Mouse (Mus musculus): Measurements from ENCODE around the gene Pld5. TPM values are rescaled to one million over a fixed set of nuclear protein-coding genes. Genes with fewer than 3 reads are reported as not detected.

The Pld5 gene
- total and polyA plus RNA-seq, 2 experiments from 2014 or later = 6.4 to 7.2 TPM

- H3K4me3 ChIP-seq (ENCODE audit: low read length) = no peak overlapping the region
- no peaks in the 10 kb centered on the region for H3K4me1 ChIP-seq (ENCODE audit: insufficient read depth, low read length)
- no peak overlapping the region for H3K9ac ChIP-seq (replicated peaks; ENCODE audit: low read length)
- no peaks in the 10 kb centered on the region for H3K36me3 ChIP-seq (ENCODE audit: insufficient read depth, low read length)
- no peak overlapping the region for H3K27ac ChIP-seq
- 37% methylated on average over 3 of the region's 3 CpGs for WGBS
- no peaks in the 10 kb centered on the region for H3K9me3 ChIP-seq (ENCODE audit: low read length)
- DNase-seq (ENCODE audit: low spot score) (no peak), ATAC-seq (no peak)
- H3K4me2 ChIP-seq (ENCODE audit: low read depth, low read length) = no peak overlapping the region
- TF ChIP-seq CTCF (IDR thresholded peaks at IDR 0.05; ENCODE audit: low read depth) = no peak
- H3K27me3 ChIP-seq (ENCODE audit: insufficient read depth, low read length) = no peaks in the 10 kb centered on the region
Measured at GRCm38 (mm10) chr1:176036028-176036427, 239.1 kb downstream of the Pld5 start.

DNA sequence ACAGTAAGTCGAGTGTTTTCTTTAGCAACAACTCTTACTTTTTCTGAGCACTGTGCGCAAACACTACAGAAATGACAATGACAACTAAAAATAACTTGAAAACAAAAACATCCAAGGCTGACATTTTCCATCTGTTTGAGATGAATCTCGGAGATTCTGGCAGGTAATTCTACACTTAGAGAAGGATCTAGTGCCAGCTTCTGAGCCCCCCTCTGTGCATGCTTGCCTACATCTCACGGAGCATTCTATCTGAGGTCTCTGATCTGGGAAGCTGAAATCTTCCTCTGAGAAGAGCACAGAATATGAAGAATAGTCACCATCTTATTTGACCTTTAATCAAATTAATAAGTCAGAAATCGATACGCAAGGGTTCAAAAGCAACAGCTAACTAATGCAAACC, 240.4 kb downstream of the Pld5 start:
- WGBS = 81% methylated on average over 6 of the region's 6 CpGs

DNA sequence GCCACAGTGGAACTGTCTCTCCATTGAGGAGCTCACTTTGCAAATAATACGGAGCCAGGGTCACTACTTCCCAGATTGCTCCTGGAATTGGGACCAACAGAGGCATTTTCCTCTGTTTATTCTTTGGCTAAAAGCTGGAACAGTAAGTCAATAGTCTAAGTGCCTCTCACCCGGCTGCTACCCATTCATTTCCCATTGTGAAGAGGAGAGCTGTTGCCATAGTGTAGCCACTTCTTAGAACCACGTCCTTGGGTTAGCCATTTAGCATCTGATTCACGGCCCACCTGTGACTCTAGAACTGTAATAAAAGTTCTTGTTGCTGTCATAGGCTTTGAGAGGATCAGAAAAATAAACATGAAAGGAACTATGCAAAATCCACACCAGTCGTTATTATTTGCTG, 241.4 kb downstream of the Pld5 start:
- Histone ChIP-seq H3K27me3 (ENCODE audit: insufficient read depth, low read length) (no peaks in the 10 kb centered on the region), H3K4me3 (ENCODE audit: low read length) (no peak overlapping the region), H3K4me2 (ENCODE audit: low read depth, low read length) (no peak overlapping the region), H3K9me3 (ENCODE audit: low read length) (no peaks in the 10 kb centered on the region), H3K36me3 (ENCODE audit: insufficient read depth, low read length) (no peaks in the 10 kb centered on the region), H3K27ac (no peak overlapping the region), H3K4me1 (ENCODE audit: insufficient read depth, low read length) (no peaks in the 10 kb centered on the region), H3K9ac (replicated peaks; ENCODE audit: low read length) (no peak overlapping the region)
- no peak for TF ChIP-seq CTCF (IDR thresholded peaks at IDR 0.05; ENCODE audit: low read depth)
- ATAC-seq (no peak), DNase-seq (ENCODE audit: low spot score) (no peak)
- WGBS = 70% methylated on average over 5 of the region's 5 CpGs

More for the DNA sequence above, 240.4 kb downstream of the Pld5 start:
- Histone ChIP-seq H3K9ac (replicated peaks; ENCODE audit: low read length) (no peak overlapping the region), H3K9me3 (ENCODE audit: low read length) (no peaks in the 10 kb centered on the region), H3K4me2 (ENCODE audit: low read depth, low read length) (no peak overlapping the region), H3K4me3 (ENCODE audit: low read length) (no peak overlapping the region), H3K27ac (no peak overlapping the region), H3K27me3 (ENCODE audit: insufficient read depth, low read length) (no peaks in the 10 kb centered on the region), H3K4me1 (ENCODE audit: insufficient read depth, low read length) (no peaks in the 10 kb centered on the region), H3K36me3 (ENCODE audit: insufficient read depth, low read length) (no peaks in the 10 kb centered on the region)
- no peak for TF ChIP-seq CTCF (IDR thresholded peaks at IDR 0.05; ENCODE audit: low read depth)
- no peak for DNase-seq (ENCODE audit: low spot score)
- ATAC-seq = no peak

DNA sequence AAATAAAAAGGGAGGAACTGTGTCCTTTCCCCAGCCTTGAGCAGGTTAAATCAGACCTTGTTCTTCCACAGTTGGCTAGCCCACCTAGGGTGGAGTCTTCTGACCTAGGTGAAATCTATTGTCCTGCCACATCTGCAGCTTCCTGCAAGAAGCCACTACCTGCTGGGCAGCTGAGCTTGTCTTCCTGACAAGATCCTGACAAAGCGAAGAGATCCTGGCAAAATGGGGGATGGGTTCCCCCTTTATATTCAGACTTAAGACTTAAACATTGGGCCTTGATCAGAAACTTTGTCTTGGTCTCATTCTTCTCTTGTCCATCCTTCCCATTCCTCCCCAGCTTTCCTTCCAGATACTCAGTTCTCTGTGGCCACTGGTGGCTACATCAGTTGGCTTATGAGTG, 246.0 kb downstream of the Pld5 start:
- 94% methylated on average over 1 of the region's 1 CpGs for WGBS
- Histone ChIP-seq H3K4me2 (ENCODE audit: low read depth, low read length) (no peak overlapping the region), H3K36me3 (ENCODE audit: insufficient read depth, low read length) (no peaks in the 10 kb centered on the region), H3K9ac (replicated peaks; ENCODE audit: low read length) (no peak overlapping the region), H3K27ac (no peak overlapping the region), H3K4me3 (ENCODE audit: low read length) (no peak overlapping the region), H3K27me3 (ENCODE audit: insufficient read depth, low read length) (no peaks in the 10 kb centered on the region), H3K4me1 (ENCODE audit: insufficient read depth, low read length) (no peaks in the 10 kb centered on the region), H3K9me3 (ENCODE audit: low read length) (no peaks in the 10 kb centered on the region)
- no peak for ATAC-seq
- DNase-seq (ENCODE audit: low spot score) = no peak
- TF ChIP-seq CTCF (IDR thresholded peaks at IDR 0.05; ENCODE audit: low read depth) = no peak

GRCm38 (mm10) chr1:176028397-176028796, 246.7 kb downstream of the Pld5 start:
- WGBS = 70% methylated on average over 3 of the region's 3 CpGs
- ATAC-seq = no peak

GRCm38 (mm10) chr1:176024501-176024900, 250.6 kb downstream of the Pld5 start:
- Histone ChIP-seq H3K27me3 (ENCODE audit: insufficient read depth, low read length) (no peaks in the 10 kb centered on the region), H3K36me3 (ENCODE audit: insufficient read depth, low read length) (no peaks in the 10 kb centered on the region), H3K4me3 (ENCODE audit: low read length) (no peak overlapping the region), H3K9ac (replicated peaks; ENCODE audit: low read length) (no peak overlapping the region), H3K9me3 (ENCODE audit: low read length) (no peaks in the 10 kb centered on the region), H3K4me2 (ENCODE audit: low read depth, low read length) (no peak overlapping the region), H3K27ac (no peak overlapping the region), H3K4me1 (ENCODE audit: insufficient read depth, low read length) (no peaks in the 10 kb centered on the region)
- no peak for TF ChIP-seq CTCF (IDR thresholded peaks at IDR 0.05; ENCODE audit: low read depth)
- DNase-seq (ENCODE audit: low spot score) = no peak
- no peak for ATAC-seq
- WGBS = 52% methylated on average over 1 of the region's 1 CpGs

More at GRCm38 (mm10) chr1:176028397-176028796, 246.7 kb downstream of the Pld5 start:
- H3K27ac ChIP-seq = no peak overlapping the region
- H3K4me1 ChIP-seq (ENCODE audit: insufficient read depth, low read length) = no peaks in the 10 kb centered on the region
- H3K4me2 ChIP-seq (ENCODE audit: low read depth, low read length) = no peak overlapping the region
- no peaks in the 10 kb centered on the region for H3K9me3 ChIP-seq (ENCODE audit: low read length)
- no peak for DNase-seq (ENCODE audit: low spot score)
- H3K9ac ChIP-seq (replicated peaks; ENCODE audit: low read length) = no peak overlapping the region
- H3K27me3 ChIP-seq (ENCODE audit: insufficient read depth, low read length) = no peaks in the 10 kb centered on the region
- TF ChIP-seq CTCF (IDR thresholded peaks at IDR 0.05; ENCODE audit: low read depth) = no peak
- H3K4me3 ChIP-seq (ENCODE audit: low read length) = no peak overlapping the region
- H3K36me3 ChIP-seq (ENCODE audit: insufficient read depth, low read length) = no peaks in the 10 kb centered on the region

- DNase-seq (ENCODE audit: low spot score) (no peak), ATAC-seq (no peak)
- no peak overlapping the region for H3K4me2 ChIP-seq (ENCODE audit: low read depth, low read length)
- TF ChIP-seq CTCF (IDR thresholded peaks at IDR 0.05; ENCODE audit: low read depth) = no peak
- no peak overlapping the region for H3K9ac ChIP-seq (replicated peaks; ENCODE audit: low read length)
- no peaks in the 10 kb centered on the region for H3K36me3 ChIP-seq (ENCODE audit: insufficient read depth, low read length)
- WGBS = 78% methylated on average over 3 of the region's 3 CpGs
- no peaks in the 10 kb centered on the region for H3K4me1 ChIP-seq (ENCODE audit: insufficient read depth, low read length)
- H3K4me3 ChIP-seq (ENCODE audit: low read length) = no peak overlapping the region
- no peaks in the 10 kb centered on the region for H3K9me3 ChIP-seq (ENCODE audit: low read length)
- no peak overlapping the region for H3K27ac ChIP-seq
- H3K27me3 ChIP-seq (ENCODE audit: insufficient read depth, low read length) = no peaks in the 10 kb centered on the region
Measured at GRCm38 (mm10) chr1:176018523-176018922, 256.6 kb downstream of the Pld5 start.
